Mouse (Mus musculus) duodenum, adult 2 months (tissue): ENCODE measurements around the gene Dctn3. TPM values are rescaled to one million over a fixed set of nuclear protein-coding genes. Genes with fewer than 3 reads are reported as not detected.

ENCODE experiments used
- polyA plus RNA-seq: library from polyadenylated mRNA; depleted of rRNA; stranded (reverse); fragments of >200 nt; gene quantifications from 2 replicates; pipeline ENCODE4 v1.2.3, GENCODE M21; 2012; ENCODE audit warnings: low replicate concordance; rRNA removed

Dctn3 gene
- polyA plus RNA-seq: 37.8 and 51.4 TPM in 2 replicates

GRCm38 (mm10) chr4:41722918-41723351 lies at the start of gene Dctn3:
TSS of gene Dctn3 (minus strand) at chr4:41723170.

GRCm38 (mm10) chr4:41755338-41756305 lies 32.7 kb upstream of the Dctn3 start, which contains the start of gene Sigmar1:
TSS of gene Sigmar1 (minus strand) at chr4:41756157.

GRCm38 (mm10) chr4:41754797-41755337 lies 31.9 kb upstream of the Dctn3 start, which contains the start of gene Galt:
TSS of gene Galt (plus strand) at chr4:41755228.

GRCm38 (mm10) chr4:41731052-41731765 lies 8.2 kb upstream of the Dctn3 start, which contains the start of gene Arid3c:
TSS of gene Arid3c (minus strand) at chr4:41731142.

GRCm38 (mm10) chr4:41713197-41714067 lies 9.5 kb downstream of the Dctn3 start, which contains the start of gene Rpp25l:
TSS of gene Rpp25l (minus strand) at chr4:41713534.

GRCm38 (mm10) chr4:41699783-41700182 lies 23.2 kb downstream of the Dctn3 start, which contains the start of gene Il11ra1:
TSS of gene Il11ra1 (plus strand) at chr4:41699989.

GRCm38 (mm10) chr4:41696930-41697841 lies 25.8 kb downstream of the Dctn3 start, which contains the start of gene Cntfr:
TSS of gene Cntfr (minus strand) at chr4:41697089.

Other genes with a start within 250 kb of the Dctn3 start
- gene AI464131, start 220.1 kb downstream of the Dctn3 start, polyA plus RNA-seq: 6.8 and 8.2 TPM in 2 replicates
- not detected in 2 replicates for gene 1110017D15Rik, start 205.8 kb downstream of the Dctn3 start, polyA plus RNA-seq
- 16.8 and 27.1 TPM in 2 replicates for gene Fam219a, start 153.6 kb downstream of the Dctn3 start, polyA plus RNA-seq
- 2.2 and 4.2 TPM in 2 replicates for gene Dnaic1, start 153.4 kb downstream of the Dctn3 start, polyA plus RNA-seq
- gene Enho, start 82.8 kb downstream of the Dctn3 start, polyA plus RNA-seq: 10.3 and 10.8 TPM in 2 replicates
- 2.2 and 3.4 TPM in 2 replicates for gene Cntfr, start 26.1 kb downstream of the Dctn3 start, polyA plus RNA-seq
- 38.6 and 72.8 TPM in 2 replicates for gene Il11ra1, start 23.2 kb downstream of the Dctn3 start, polyA plus RNA-seq
- 44.2 and 56.4 TPM in 2 replicates for gene Rpp25l, start 9.6 kb downstream of the Dctn3 start, polyA plus RNA-seq
- gene Arid3c, start 8.0 kb upstream of the Dctn3 start, polyA plus RNA-seq: not detected in 2 replicates
- gene Galt, start 32.1 kb upstream of the Dctn3 start, polyA plus RNA-seq: 105 and 141 TPM in 2 replicates
- 40.0 and 47.2 TPM in 2 replicates for gene Sigmar1, start 33.0 kb upstream of the Dctn3 start, polyA plus RNA-seq
- 14.3 and 25.9 TPM in 2 replicates for gene Ccl27a, start 51.1 kb upstream of the Dctn3 start, polyA plus RNA-seq
- gene Gm21541, start 180.4 kb upstream of the Dctn3 start, polyA plus RNA-seq: 2.4 TPM in 1 of 2 replicates, not detected in the other
- 0.36 and 6.1 TPM in 2 replicates for gene Gm20878, start 218.4 kb upstream of the Dctn3 start, polyA plus RNA-seq
- gene Fam205a4, start 242.9 kb upstream of the Dctn3 start, polyA plus RNA-seq: not detected in 2 replicates